Mouse (Mus musculus) limb, embryonic 10.5 days (tissue): ENCODE results near the gene Nol12. TPM values are rescaled to one million over a fixed set of nuclear protein-coding genes. Genes with fewer than 3 reads are reported as not detected.

ENCODE experiments used
- DNase-seq: peaks from one replicate; pipeline ENCODE4 v3.0.0-alpha.2; 2017; ENCODE audit warnings: low spot score
- H3K27ac ChIP-seq: fragments of 300-500 bp; sonication (generic); 2 replicates; pipeline ENCODE4 v1.5.1; 2016; ENCODE audit warnings: mild to moderate bottlenecking
- H3K27me3 ChIP-seq: fragments of 300-500 bp; sonication (generic); 2 replicates; pipeline ENCODE4 v1.6.1; 2016; ENCODE audit warnings: low read depth, mild to moderate bottlenecking; ENCODE audit not compliant: poor library complexity, severe bottlenecking
- H3K36me3 ChIP-seq: fragments of 300-500 bp; sonication (generic); 2 replicates; pipeline ENCODE4 v1.6.1; 2016; ENCODE audit warnings: mild to moderate bottlenecking, moderate library complexity
- H3K4me1 ChIP-seq: fragments of 300-500 bp; sonication (generic); 2 replicates; pipeline ENCODE4 v1.6.1; 2016
- H3K4me3 ChIP-seq: fragments of 300-500 bp; sonication (generic); 2 replicates; pipeline ENCODE4 v1.5.1; 2016; ENCODE audit warnings: mild to moderate bottlenecking, moderate library complexity
- H3K9me3 ChIP-seq: fragments of 300-500 bp; sonication (generic); replicated peaks from 2 replicates; pipeline ENCODE4 v1.6.1; 2016; ENCODE audit warnings: mild to moderate bottlenecking
- WGBS: fragments of 180-500 bp; shearing (Covaris S2); methylation state at CpG from one replicate; pipeline ENCODE4 v1.1.7; 2016; 5-methylcytosine and 5-hydroxymethylcytosine counted together
- polyA plus RNA-seq: library from polyadenylated mRNA; unstranded; fragments of >200 nt; fragmentation: Nextera tagmentation; extraction: Ambion mirVana; gene quantifications from 2 replicates; pipeline ENCODE4 v1.2.1, GENCODE M21; 2016

Nol12 gene
- polyA plus RNA-seq, 1 experiment from 2014 or later, result 70.6 TPM

GRCm38 (mm10) chr15:78973950-78974349 is 39.2 kb downstream of the Nol12 start:
- Histone ChIP-seq H3K36me3 (peaks cover 27% of the 10 kb centered on the region; the same call in 1 of the 2 replicates), H3K27ac (0 out of 2 replicates have a peak overlapping the region, but pooled peaks have one; percentile 10), H3K9me3 (no peaks in the 10 kb centered on the region), H3K4me1 (peaks cover 18% of the 10 kb centered on the region), H3K4me3 (no peak overlapping the region), H3K27me3 (no peaks in the 10 kb centered on the region)
- 76% methylated on average over 7 of the region's 7 CpGs for WGBS
- DNase-seq, result no peak

- Histone ChIP-seq H3K27ac (no peak overlapping the region), H3K36me3 (peaks cover 18% of the 10 kb centered on the region; the same call in 1 of the 2 replicates), H3K27me3 (no peaks in the 10 kb centered on the region), H3K4me1 (peaks cover 39% of the 10 kb centered on the region), H3K4me3 (no peak overlapping the region), H3K9me3 (no peaks in the 10 kb centered on the region)
- 88% methylated on average over 8 of the region's 8 CpGs for WGBS
- DNase-seq, result no peak
Measured at GRCm38 (mm10) chr15:78977676-78978159, 43.0 kb downstream of the Nol12 start.

- Histone ChIP-seq H3K36me3 (peaks cover 13% of the 10 kb centered on the region; the same call in 1 of the 2 replicates), H3K27me3 (no peaks in the 10 kb centered on the region), H3K27ac (peak overlapping the region; percentile 78), H3K4me3 (no peak overlapping the region; the same call in 1 of the 2 replicates), H3K4me1 (peaks cover 41% of the 10 kb centered on the region), H3K9me3 (no peaks in the 10 kb centered on the region)
- 5% methylated on average over 4 of the region's 4 CpGs for WGBS
- peak; percentile 55 for DNase-seq
Measured at GRCm38 (mm10) chr15:78978875-78979274, 44.1 kb downstream of the Nol12 start.

- H3K4me3 ChIP-seq, result no peak overlapping the region
- H3K27ac ChIP-seq, result no peak overlapping the region
- no peaks in the 10 kb centered on the region for H3K27me3 ChIP-seq
- H3K36me3 ChIP-seq, result peaks cover 3% of the 10 kb centered on the region; the same call in 1 of the 2 replicates
- no peaks in the 10 kb centered on the region for H3K9me3 ChIP-seq
- 87% methylated on average over 4 of the region's 4 CpGs for WGBS
- H3K4me1 ChIP-seq, result peaks cover 52% of the 10 kb centered on the region
- DNase-seq, result no peak
Measured at GRCm38 (mm10) chr15:78980084-78980483, 45.4 kb downstream of the Nol12 start.

- WGBS, result under 1% methylated on average over 66 of the region's 67 CpGs
- Histone ChIP-seq H3K9me3 (no peaks in the 10 kb centered on the region), H3K27ac (peak overlapping the region; percentile 95), H3K4me3 (peak overlapping the region; percentile 94), H3K27me3 (no peaks in the 10 kb centered on the region), H3K4me1 (peaks cover 69% of the 10 kb centered on the region), H3K36me3 (peaks cover 15% of the 10 kb centered on the region)
- DNase-seq, result peak; percentile 97
Measured at GRCm38 (mm10) chr15:78982658-78983435, 48.1 kb downstream of the Nol12 start.

- Histone ChIP-seq H3K9me3 (no peaks in the 10 kb centered on the region), H3K36me3 (peaks cover 23% of the 10 kb centered on the region), H3K4me3 (peak overlapping the region; percentile 94), H3K27ac (peak overlapping the region; percentile 95), H3K27me3 (no peaks in the 10 kb centered on the region), H3K4me1 (peaks cover 63% of the 10 kb centered on the region)
- DNase-seq, result peak; percentile 74
- 0% methylated on average over 21 of the region's 21 CpGs for WGBS
Measured at GRCm38 (mm10) chr15:78983436-78984285, 48.9 kb downstream of the Nol12 start.

GRCm38 (mm10) chr15:78984286-78984778 is 49.6 kb downstream of the Nol12 start:
- WGBS, result 36% methylated on average over 5 of the region's 5 CpGs
- H3K27ac ChIP-seq, result peak overlapping the region; percentile 95
- H3K27me3 ChIP-seq, result no peaks in the 10 kb centered on the region
- peaks cover 56% of the 10 kb centered on the region for H3K4me1 ChIP-seq
- no peak for DNase-seq
- H3K9me3 ChIP-seq, result no peaks in the 10 kb centered on the region
- peaks cover 30% of the 10 kb centered on the region for H3K36me3 ChIP-seq
- peak overlapping the region; percentile 94 for H3K4me3 ChIP-seq

- Histone ChIP-seq H3K4me3 (no peak overlapping the region), H3K4me1 (peaks cover 50% of the 10 kb centered on the region), H3K27ac (no peak overlapping the region; the same call in 1 of the 2 replicates), H3K27me3 (no peaks in the 10 kb centered on the region), H3K36me3 (peaks cover 53% of the 10 kb centered on the region), H3K9me3 (no peaks in the 10 kb centered on the region)
- DNase-seq, result no peak
- WGBS, result 67% methylated on average over 11 of the region's 11 CpGs
Measured at GRCm38 (mm10) chr15:78986536-78987220, 51.9 kb downstream of the Nol12 start.

- DNase-seq, result no peak
- Histone ChIP-seq H3K9me3 (no peaks in the 10 kb centered on the region), H3K27me3 (no peaks in the 10 kb centered on the region), H3K36me3 (peaks cover 72% of the 10 kb centered on the region), H3K4me3 (no peak overlapping the region), H3K4me1 (peaks cover 33% of the 10 kb centered on the region), H3K27ac (no peak overlapping the region)
- 93% methylated on average over 14 of the region's 14 CpGs for WGBS
Measured at GRCm38 (mm10) chr15:78988499-78988971, 53.8 kb downstream of the Nol12 start.

- peaks cover 81% of the 10 kb centered on the region for H3K36me3 ChIP-seq
- no peaks in the 10 kb centered on the region for H3K9me3 ChIP-seq
- 92% methylated on average over 14 of the region's 14 CpGs for WGBS
- H3K4me3 ChIP-seq, result no peak overlapping the region
- H3K27me3 ChIP-seq, result no peaks in the 10 kb centered on the region
- no peak overlapping the region for H3K27ac ChIP-seq
- H3K4me1 ChIP-seq, result peaks cover 24% of the 10 kb centered on the region
- DNase-seq, result no peak
Measured at GRCm38 (mm10) chr15:78989152-78990092, 54.7 kb downstream of the Nol12 start.

GRCm38 (mm10) chr15:78990093-78990463 is 55.3 kb downstream of the Nol12 start:
- Histone ChIP-seq H3K4me3 (no peak overlapping the region), H3K27me3 (no peaks in the 10 kb centered on the region), H3K27ac (no peak overlapping the region), H3K4me1 (peaks cover 18% of the 10 kb centered on the region), H3K9me3 (no peaks in the 10 kb centered on the region), H3K36me3 (peaks cover 87% of the 10 kb centered on the region)
- 97% methylated on average over 9 of the region's 9 CpGs for WGBS
- no peak for DNase-seq
